ENCODE assay signal across 10 mouse cellular contexts in the genomic region with DNA sequence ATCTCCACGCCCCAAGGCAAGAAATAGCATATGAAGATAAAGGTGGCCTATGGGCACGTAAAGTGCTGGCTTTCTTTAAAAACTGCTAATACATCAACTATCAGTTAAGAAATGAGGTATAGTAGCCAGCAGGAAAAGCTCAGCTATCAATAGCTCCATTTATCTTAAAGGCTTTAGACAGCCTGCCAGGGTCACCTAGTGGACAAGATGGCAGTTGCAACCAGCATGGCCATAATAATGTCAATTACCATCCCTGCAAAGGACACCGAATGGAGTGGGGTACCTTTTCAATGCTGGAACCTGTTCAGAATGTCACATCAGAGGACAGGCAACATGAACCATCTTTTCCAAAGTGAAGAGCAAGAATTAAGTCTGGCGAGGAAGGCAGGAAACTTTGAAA. TPM values are rescaled to one million over a fixed set of nuclear protein-coding genes. Genes with fewer than 3 reads are reported as not detected.
A peak's percentile ranks its signal among the peaks of the same experiment; 100 is the strongest.
DNase-seq lines count a peak whose midpoint lies in the region; ATAC-seq and TF ChIP-seq lines count a peak whose summit lies in the region.
"Had no signal": no experiment of that assay in that cellular context is flagged by ENCODE, and none has a peak within 500 bp of the region (broad histone marks: within the 10 kb centered on the region; RNA-seq: fewer than 3 reads in every experiment).

No protein-coding gene starts in this region.

- DNase-seq in cerebellum, adult 2 months, result no peak
- no peak for DNase-seq in cerebellum, postnatal 36 days
- DNase-seq in kidney, postnatal 10 days, result peak; percentile 46
- no peak for DNase-seq in kidney, adult 11 months
- DNase-seq in limb, embryonic 10.5 days (ENCODE audit: low spot score), result no peak
- DNase-seq: thymus, postnatal 36 days had no signal

- 75% methylated on average over 4 of the region's 4 CpGs for WGBS in cerebellum, adult 2 months
- WGBS in limb, embryonic 10.5 days, result 79% methylated on average over 4 of the region's 4 CpGs
- WGBS in midbrain, embryonic 15.5 days, result 72% methylated on average over 4 of the region's 4 CpGs

- no peaks in the 10 kb centered on the region for H3K36me3 ChIP-seq in E14TG2a.4 (ENCODE audit: insufficient read depth, low read length)
- no peaks in the 10 kb centered on the region for H3K36me3 ChIP-seq in limb, embryonic 10.5 days
- no peaks in the 10 kb centered on the region for H3K36me3 ChIP-seq in midbrain, embryonic 15.5 days (replicated peaks)

- ATAC-seq in erythroid progenitor cell, adult 5-6 weeks (replicated peaks; ENCODE audit: low FRiP score, poor library complexity, severe bottlenecking), result 0 out of 2 replicates have a peak, but pooled peaks have one; percentile 34
- ATAC-seq in midbrain, embryonic 15.5 days (replicated peaks), result no peak

- peak; percentile 36; the same call in 1 of the 2 replicates for TF ChIP-seq CTCF in cerebellum, adult 2 months (IDR thresholded peaks at IDR 0.05; ENCODE audit: borderline replicate concordance, insufficient read depth, low read depth, low read length)
- TF ChIP-seq CTCF in E14TG2a.4 (conservative IDR thresholded peaks at IDR 0.05; ENCODE audit: low read length), result peak; percentile 56

- no peak overlapping the region for H3K9ac ChIP-seq in midbrain, embryonic 15.5 days

- no peak overlapping the region for H3K27ac ChIP-seq in cerebellum, adult 2 months (ENCODE audit: insufficient read depth, low read length)
- no peak overlapping the region for H3K27ac ChIP-seq in limb, embryonic 10.5 days
- no peak overlapping the region for H3K27ac ChIP-seq in midbrain, embryonic 15.5 days

- H3K4me2 ChIP-seq in midbrain, embryonic 15.5 days, result no peak overlapping the region

- no peak for TF ChIP-seq POLR2A in cerebellum, adult 2 months (IDR thresholded peaks at IDR 0.05; ENCODE audit: borderline replicate concordance, insufficient read depth, low read length)

- no peak overlapping the region for H3K4me3 ChIP-seq in cerebellum, adult 2 months (replicated peaks; ENCODE audit: insufficient read depth, low read depth, low read length)
- no peak overlapping the region for H3K4me3 ChIP-seq in E14TG2a.4 (replicated peaks; ENCODE audit: low read length)
- no peak overlapping the region for H3K4me3 ChIP-seq in limb, embryonic 10.5 days
- H3K4me3 ChIP-seq in midbrain, embryonic 15.5 days, result no peak overlapping the region

- no peaks in the 10 kb centered on the region; the same call in 1 of the 2 replicates for H3K9me3 ChIP-seq in E14TG2a.4 (ENCODE audit: low read length)
- H3K9me3 ChIP-seq in limb, embryonic 10.5 days (replicated peaks), result no peaks in the 10 kb centered on the region
- H3K9me3 ChIP-seq in midbrain, embryonic 15.5 days, result no peaks in the 10 kb centered on the region

- no peaks in the 10 kb centered on the region for H3K4me1 ChIP-seq in cerebellum, adult 2 months (ENCODE audit: control insufficient read depth, insufficient read depth, low read length)
- no peaks in the 10 kb centered on the region for H3K4me1 ChIP-seq in E14TG2a.4 (replicated peaks; ENCODE audit: low read depth, low read length)
- 0 out of 2 replicates have a peak, but pooled peaks cover 3% of the 10 kb centered on the region for H3K4me1 ChIP-seq in limb, embryonic 10.5 days
- no peaks in the 10 kb centered on the region for H3K4me1 ChIP-seq in midbrain, embryonic 15.5 days

- no peaks in the 10 kb centered on the region for H3K27me3 ChIP-seq in cerebellum, adult 2 months (ENCODE audit: control insufficient read depth, insufficient read depth, low read length)
- peaks cover 8% of the 10 kb centered on the region; the same call in 1 of the 2 replicates for H3K27me3 ChIP-seq in E14TG2a.4 (ENCODE audit: insufficient read depth, low read length)
- H3K27me3 ChIP-seq in limb, embryonic 10.5 days (ENCODE audit: low read depth, poor library complexity, severe bottlenecking), result no peaks in the 10 kb centered on the region
- H3K27me3 ChIP-seq in midbrain, embryonic 15.5 days (replicated peaks), result no peaks in the 10 kb centered on the region

RNA-seq across cellular contexts. Expression of a gene that starts 10.8 kb away (rescaled TPM):
- polyA plus RNA-seq in cerebellum, adult 2 months (2012; rRNA removed), result 4.0 and 4.2 TPM in 2 replicates
- total RNA-seq in erythroid progenitor cell, adult 5-6 weeks (2015; ENCODE audit: low replicate concordance), result 3.4 and 7.2 TPM in 2 replicates
- 3.2 and 5.1 TPM in 2 replicates for total RNA-seq in erythroid progenitor cell, adult 5-6 weeks (2017; ENCODE audit: low replicate concordance)
- polyA plus RNA-seq in limb, embryonic 10.5 days (2016; fragmentation: Nextera tagmentation; extraction: Ambion mirVana), result 2.9 and 3.3 TPM in 2 replicates
- 6.2 and 6.8 TPM in 2 replicates for polyA plus RNA-seq in midbrain, embryonic 15.5 days (2015; fragmentation: Nextera tagmentation; extraction: Ambion mirVana)

RNA-seq across cellular contexts. Expression of a gene that starts 19.9 kb away (rescaled TPM):
- polyA plus RNA-seq in cerebellum, adult 2 months (2012; rRNA removed), result 9.8 and 10.8 TPM in 2 replicates
- total RNA-seq in erythroid progenitor cell, adult 5-6 weeks (2015; ENCODE audit: low replicate concordance), result not detected in 2 replicates
- not detected in 2 replicates for total RNA-seq in erythroid progenitor cell, adult 5-6 weeks (2017; ENCODE audit: low replicate concordance)
- polyA plus RNA-seq in limb, embryonic 10.5 days (2016; fragmentation: Nextera tagmentation; extraction: Ambion mirVana), result 22.4 and 29.8 TPM in 2 replicates
- polyA plus RNA-seq in midbrain, embryonic 15.5 days (2015; fragmentation: Nextera tagmentation; extraction: Ambion mirVana), result 33.0 and 36.3 TPM in 2 replicates

RNA-seq across cellular contexts. Expression of a gene that starts 37.7 kb away (rescaled TPM):
- polyA plus RNA-seq in cerebellum, adult 2 months (2012; rRNA removed), result 1.8 and 1.9 TPM in 2 replicates
- total RNA-seq in erythroid progenitor cell, adult 5-6 weeks (2015; ENCODE audit: low replicate concordance), result 0.72 TPM in 1 of 2 replicates, not detected in the other
- total RNA-seq in erythroid progenitor cell, adult 5-6 weeks (2017; ENCODE audit: low replicate concordance), result 0.13 TPM in 1 of 2 replicates, not detected in the other
- 0.31 and 0.84 TPM in 2 replicates for polyA plus RNA-seq in limb, embryonic 10.5 days (2016; fragmentation: Nextera tagmentation; extraction: Ambion mirVana)
- 0.41 and 0.50 TPM in 2 replicates for polyA plus RNA-seq in midbrain, embryonic 15.5 days (2015; fragmentation: Nextera tagmentation; extraction: Ambion mirVana)

RNA-seq across cellular contexts. Expression of a gene that starts 56.3 kb away (rescaled TPM):
- polyA plus RNA-seq in cerebellum, adult 2 months (2012; rRNA removed), result not detected in 2 replicates
- total RNA-seq in erythroid progenitor cell, adult 5-6 weeks (2015; ENCODE audit: low replicate concordance), result not detected in 2 replicates
- total RNA-seq in erythroid progenitor cell, adult 5-6 weeks (2017; ENCODE audit: low replicate concordance), result not detected in 2 replicates
- not detected in 2 replicates for polyA plus RNA-seq in limb, embryonic 10.5 days (2016; fragmentation: Nextera tagmentation; extraction: Ambion mirVana)
- not detected in 2 replicates for polyA plus RNA-seq in midbrain, embryonic 15.5 days (2015; fragmentation: Nextera tagmentation; extraction: Ambion mirVana)
- total RNA-seq: gastrocnemius, adult 8-10 months had no signal
